Mouse (Mus musculus) limb, embryonic 14.5 days (tissue): Measurements from ENCODE around the gene Mak. TPM values are rescaled to one million over a fixed set of nuclear protein-coding genes. Genes with fewer than 3 reads are reported as not detected.

Experiments
- ATAC-seq: fragments of 200-750 bp; cut with Nextera tagmentation; 2 replicates; pipeline ENCODE4 v1.8.0; 2017; ENCODE audit warnings: low read depth, moderate number of reproducible peaks, moderate TSS enrichment; ENCODE audit not compliant: low FRiP score
- DNase-seq: peaks from one replicate; pipeline ENCODE4 v3.0.0-alpha.2; 2015; ENCODE audit warnings: low spot score
- H3K27ac ChIP-seq: fragments of 300-500 bp; sonication (generic); replicated peaks from 2 replicates; pipeline ENCODE4 v1.5.1; 2014; ENCODE audit warnings: low read depth, mild to moderate bottlenecking, low read length, moderate library complexity, mixed read lengths
- H3K27me3 ChIP-seq: fragments of 300-500 bp; sonication (generic); 2 replicates; pipeline ENCODE4 v1.6.1; 2014; ENCODE audit warnings: low read length, mixed read lengths; ENCODE audit not compliant: control insufficient read depth, insufficient read depth
- H3K36me3 ChIP-seq: fragments of 300-500 bp; sonication (generic); 2 replicates; pipeline ENCODE4 v1.6.1; 2014; ENCODE audit warnings: mild to moderate bottlenecking, low read length, moderate library complexity, mixed read lengths; ENCODE audit not compliant: control insufficient read depth, insufficient read depth
- H3K4me1 ChIP-seq: fragments of 300-500 bp; sonication (generic); 2 replicates; pipeline ENCODE4 v1.6.1; 2014; ENCODE audit warnings: antibody characterized with exemption, low read length, mixed read lengths; ENCODE audit not compliant: control insufficient read depth, insufficient read depth
- H3K4me2 ChIP-seq: fragments of 300-500 bp; sonication (generic); replicated peaks from 2 replicates; pipeline ENCODE4 v1.6.1; 2014; ENCODE audit warnings: low read depth, mild to moderate bottlenecking, low read length, moderate library complexity; ENCODE audit not compliant: severe bottlenecking
- H3K4me3 ChIP-seq: fragments of 300-500 bp; sonication (generic); replicated peaks from 2 replicates; pipeline ENCODE4 v1.5.1; 2014; ENCODE audit warnings: low read length
- H3K9ac ChIP-seq: fragments of 300-500 bp; sonication (generic); 2 replicates; pipeline ENCODE4 v1.6.1; 2014; ENCODE audit warnings: mild to moderate bottlenecking, low read depth, low read length, moderate library complexity; ENCODE audit not compliant: severe bottlenecking
- H3K9me3 ChIP-seq: fragments of 300-500 bp; sonication (generic); 2 replicates; pipeline ENCODE4 v1.6.1; 2016; ENCODE audit warnings: low read length; ENCODE audit not compliant: control insufficient read depth
- POLR2A ChIP-seq: fragments of 200-500 bp; IDR thresholded peaks from 2 replicates; pipeline ENCODE4 v1.8.0; 2012; ENCODE audit warnings: inconsistent platforms, mild to moderate bottlenecking, moderate library complexity, borderline replicate concordance; ENCODE audit not compliant: insufficient read depth, insufficient read length; ENCODE audit errors: extremely low read depth
- WGBS: fragments of 180-500 bp; shearing (Covaris S2); extraction: QIAGEN DNeasy Blood & Tissue Kit; methylation state at CpG from one replicate; pipeline ENCODE4 v1.1.7; 2014; 5-methylcytosine and 5-hydroxymethylcytosine counted together
- polyA plus RNA-seq, 2 experiments: library from polyadenylated mRNA; depleted of rRNA in 1 of 2; stranded (reverse) in 1 of 2; unstranded in 1 of 2; fragments of >200 nt; fragmentation: Nextera tagmentation in 1 of 2; extraction: Ambion mirVana in 1 of 2; gene quantifications; 2 replicates each; pipeline versions ENCODE4 v1.2.1 to v1.2.3; 2012 to 2014

Gene Mak
- polyA plus RNA-seq, 2 experiments, result 0.23 to 0.64 TPM

DNA sequence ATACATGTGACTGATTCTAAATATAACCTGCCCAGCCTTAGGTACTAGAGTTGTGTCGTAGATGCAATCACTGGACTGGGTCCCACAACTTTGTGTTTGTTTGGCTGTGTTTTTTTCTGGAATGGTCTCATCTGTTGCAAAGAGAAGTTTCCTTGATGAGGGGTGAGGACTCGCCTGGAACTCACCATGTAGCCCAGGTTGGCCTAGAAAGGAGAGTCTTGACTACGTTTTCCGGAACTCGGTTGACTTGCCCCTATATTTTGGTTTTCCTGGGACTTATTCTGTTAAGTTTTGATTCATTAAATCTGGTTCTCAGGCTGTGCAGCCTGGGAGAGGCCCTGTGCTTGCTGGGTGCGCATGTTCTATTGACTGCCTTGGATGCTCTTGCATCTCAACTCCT lies 1.2 kb upstream of the Mak start:
- Histone ChIP-seq H3K27ac (no peak overlapping the region), H3K4me1 (peaks cover 9% of the 10 kb centered on the region; the same call in 1 of the 2 replicates), H3K36me3 (no peaks in the 10 kb centered on the region), H3K9ac (no peak overlapping the region), H3K4me3 (no peak overlapping the region), H3K27me3 (0 out of 2 replicates have a peak, but pooled peaks cover 8% of the 10 kb centered on the region), H3K4me2 (no peak overlapping the region), H3K9me3 (no peaks in the 10 kb centered on the region)
- WGBS, result 92% methylated on average over 6 of the region's 6 CpGs
- no peak for ATAC-seq
- no peak for TF ChIP-seq POLR2A
- no peak for DNase-seq

- no peak overlapping the region for H3K27ac ChIP-seq
- H3K4me2 ChIP-seq, result no peak overlapping the region; the same call in 1 of the 2 replicates
- TF ChIP-seq POLR2A, result no peak
- 0 out of 2 replicates have a peak, but pooled peaks cover 8% of the 10 kb centered on the region for H3K27me3 ChIP-seq
- no peaks in the 10 kb centered on the region for H3K36me3 ChIP-seq
- H3K4me3 ChIP-seq, result no peak overlapping the region
- H3K9ac ChIP-seq, result no peak overlapping the region
- DNase-seq (no peak), ATAC-seq (no peak)
- H3K9me3 ChIP-seq, result no peaks in the 10 kb centered on the region
- 69% methylated on average over 5 of the region's 5 CpGs for WGBS
- H3K4me1 ChIP-seq, result peaks cover 9% of the 10 kb centered on the region; the same call in 1 of the 2 replicates
Observed at GRCm38 (mm10) chr13:41079859-41080258, 353 bp upstream of the Mak start.

DNA sequence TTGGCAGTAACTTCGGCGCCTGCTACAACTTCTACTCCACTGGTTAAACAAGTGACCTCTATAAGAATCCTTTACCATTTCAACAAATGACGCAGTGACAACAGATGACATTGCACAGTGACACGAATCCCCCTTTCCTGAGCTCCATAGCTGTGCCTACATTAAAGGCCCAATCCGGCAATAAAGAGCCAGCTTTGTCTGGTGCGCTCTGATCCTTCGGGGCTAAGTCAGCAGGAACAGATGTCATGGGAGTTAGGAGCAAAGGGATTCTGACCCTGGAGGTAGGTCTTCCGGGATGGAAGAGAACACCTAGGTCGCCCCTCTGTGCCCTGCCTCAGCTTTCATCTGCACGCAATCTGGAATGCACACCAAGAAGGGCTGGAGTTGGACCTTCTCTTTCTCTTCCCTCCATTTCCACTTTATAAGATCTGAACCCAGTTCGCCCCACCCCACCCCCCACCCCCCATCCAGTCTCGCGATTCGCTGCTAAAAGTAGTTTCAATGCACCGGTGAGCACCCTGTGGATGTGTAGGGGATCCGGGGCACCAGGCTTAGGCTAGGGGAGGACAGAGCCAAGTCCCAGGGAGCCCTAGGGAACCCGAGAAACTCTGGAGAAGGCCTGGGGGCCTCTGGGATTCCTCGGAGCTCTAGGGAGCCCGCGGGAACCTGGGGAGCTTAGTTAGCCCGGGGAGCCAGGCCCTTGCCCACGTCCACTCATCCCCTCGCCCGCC lies 651 bp downstream of the Mak start:
- Histone ChIP-seq H3K9ac (peak overlapping the region; percentile 60), H3K4me2 (peak overlapping the region; percentile 84), H3K4me3 (peak overlapping the region; percentile 50), H3K9me3 (no peaks in the 10 kb centered on the region), H3K4me1 (peaks cover 9% of the 10 kb centered on the region; the same call in 1 of the 2 replicates), H3K27me3 (0 out of 2 replicates have a peak, but pooled peaks cover 8% of the 10 kb centered on the region), H3K27ac (no peak overlapping the region), H3K36me3 (no peaks in the 10 kb centered on the region)
- no peak for DNase-seq
- peak; percentile 22; the same call in 1 of the 2 replicates for ATAC-seq
- TF ChIP-seq POLR2A, result no peak
- WGBS, result 6% methylated on average over 20 of the region's 24 CpGs

GRCm38 (mm10) chr13:41077921-41078320 lies 1.6 kb downstream of the Mak start:
- 67% methylated on average over 9 of the region's 9 CpGs for WGBS
- Histone ChIP-seq H3K4me2 (no peak overlapping the region), H3K4me1 (peaks cover 9% of the 10 kb centered on the region; the same call in 1 of the 2 replicates), H3K36me3 (no peaks in the 10 kb centered on the region), H3K4me3 (no peak overlapping the region), H3K27ac (no peak overlapping the region), H3K9ac (no peak overlapping the region), H3K27me3 (0 out of 2 replicates have a peak, but pooled peaks cover 8% of the 10 kb centered on the region), H3K9me3 (no peaks in the 10 kb centered on the region)
- TF ChIP-seq POLR2A, result no peak
- ATAC-seq, result no peak
- no peak for DNase-seq

DNA sequence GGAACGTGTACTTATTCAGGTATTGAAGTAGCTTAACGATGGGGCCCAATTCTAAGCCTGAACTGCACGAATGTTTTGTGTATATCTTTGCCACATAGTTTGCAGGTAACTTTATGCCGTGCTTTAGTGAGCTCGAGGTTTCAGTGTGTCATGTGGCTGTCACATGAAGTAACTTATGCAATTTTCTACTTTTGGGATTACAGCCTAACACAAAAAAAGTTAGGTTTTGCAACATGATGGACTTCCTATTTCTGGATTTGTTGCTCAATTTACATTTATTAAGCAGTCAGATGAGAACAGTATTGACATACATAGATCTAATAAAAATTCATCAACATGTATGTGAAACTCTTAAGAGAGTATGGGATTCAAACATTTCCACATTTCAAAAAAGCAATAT lies 5.7 kb downstream of the Mak start:
- Histone ChIP-seq H3K27ac (no peak overlapping the region), H3K36me3 (no peaks in the 10 kb centered on the region), H3K9me3 (no peaks in the 10 kb centered on the region), H3K4me1 (peaks cover 4% of the 10 kb centered on the region; the same call in 1 of the 2 replicates), H3K4me3 (no peak overlapping the region), H3K27me3 (0 out of 2 replicates have a peak, but pooled peaks cover 8% of the 10 kb centered on the region), H3K9ac (no peak overlapping the region), H3K4me2 (no peak overlapping the region)
- ATAC-seq (no peak), DNase-seq (no peak)
- TF ChIP-seq POLR2A, result no peak
- WGBS, result 77% methylated on average over 5 of the region's 5 CpGs

DNA sequence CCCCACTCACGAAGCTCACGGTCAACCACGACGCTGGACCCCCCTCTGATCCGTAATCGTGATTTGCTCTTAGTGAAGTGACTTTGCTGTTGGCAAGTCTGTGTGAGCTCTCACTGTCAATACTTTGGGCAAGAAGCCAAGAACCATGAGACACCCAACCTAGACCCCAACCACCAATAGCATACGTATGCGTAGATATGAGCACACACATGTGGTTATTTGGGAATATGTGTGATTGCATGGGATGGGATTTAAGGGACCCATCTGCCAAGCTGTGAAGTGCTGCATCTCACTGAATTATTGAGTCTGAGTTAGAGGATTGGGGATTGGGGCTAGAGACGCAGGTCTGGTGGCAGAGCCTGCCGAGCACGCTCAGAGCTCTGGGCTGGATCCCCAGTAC lies 7.9 kb downstream of the Mak start:
- H3K9me3 ChIP-seq, result no peaks in the 10 kb centered on the region
- no peak for TF ChIP-seq POLR2A
- H3K9ac ChIP-seq, result no peak overlapping the region
- ATAC-seq (no peak), DNase-seq (no peak)
- no peaks in the 10 kb centered on the region for H3K27me3 ChIP-seq
- WGBS, result 87% methylated on average over 11 of the region's 11 CpGs
- no peak overlapping the region for H3K4me2 ChIP-seq
- H3K36me3 ChIP-seq, result no peaks in the 10 kb centered on the region
- H3K27ac ChIP-seq, result no peak overlapping the region
- no peak overlapping the region for H3K4me3 ChIP-seq
- H3K4me1 ChIP-seq, result no peaks in the 10 kb centered on the region
